Mouse (Mus musculus): ENCODE results near the gene 4933405L10Rik.

4933405L10Rik gene

GRCm38 (mm10) chr8:105757796-105758276, 50.4 kb downstream of the 4933405L10Rik start:
- DNase-seq: peak; percentile 10

DNA sequence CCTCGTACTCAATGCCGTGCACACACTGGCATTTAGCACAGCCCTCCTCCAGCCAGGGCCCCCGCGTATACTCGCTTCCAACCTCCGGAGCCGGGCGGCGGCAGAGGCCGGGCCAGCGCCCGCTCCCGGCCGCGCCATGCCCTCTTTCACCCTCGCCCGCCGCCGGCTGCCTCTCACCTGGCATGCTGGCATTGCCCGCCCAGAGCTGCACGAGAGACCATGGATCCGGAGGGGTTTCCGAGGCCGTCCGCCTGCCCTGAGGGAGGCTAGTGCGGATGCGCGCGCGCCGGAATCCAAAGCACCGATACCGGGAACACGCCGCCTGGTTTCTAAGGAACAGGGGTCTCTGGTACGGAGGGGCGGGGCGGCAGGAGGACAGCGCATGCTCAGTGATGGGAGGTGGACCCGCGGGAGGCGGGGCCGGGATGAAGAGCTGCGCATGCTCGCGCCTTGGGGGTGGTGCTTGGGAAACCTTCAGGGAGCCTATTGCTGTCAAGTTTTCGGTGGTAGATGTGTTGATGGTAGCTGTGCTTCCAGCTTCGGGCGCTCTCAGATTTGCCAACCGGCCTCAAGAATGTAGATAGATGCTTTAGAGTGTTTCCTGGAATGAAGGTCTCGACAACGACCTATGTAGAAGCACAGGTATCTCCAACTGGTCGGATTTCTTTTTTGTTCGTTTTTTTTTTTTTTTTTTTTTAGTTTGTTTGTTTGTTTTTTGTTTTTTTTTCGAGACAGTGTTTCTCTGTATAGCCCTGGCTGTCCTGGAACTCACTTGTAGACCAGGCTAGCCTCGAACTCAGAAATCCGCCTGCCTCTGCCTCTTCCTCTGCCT, 51.0 kb downstream of the 4933405L10Rik start, which contains the start of gene Gfod2:
TSS of gene Gfod2 (minus strand) at position 388 of the 832 bp plus-strand sequence.
- peak; percentile 97 for DNase-seq

Measured in retina, postnatal 1 day (tissue).